Mouse (Mus musculus) heart, adult 8-10 months (tissue): ENCODE results near the gene Olfr348. TPM values are rescaled to one million over a fixed set of nuclear protein-coding genes. Genes with fewer than 3 reads are reported as not detected.

Experiments
- DNase-seq: peaks from one replicate; pipeline ENCODE4 v3.0.0; 2022; ENCODE audit warnings: low spot score
- total RNA-seq, 4 experiments: library from RNA; stranded (reverse); gene quantifications; 2 replicates each; pipeline ENCODE4 v1.2.4; 2022

Gene Olfr348
- not detected for total RNA-seq

- DNase-seq, result no peak
Measured at GRCm38 (mm10) chr2:36783976-36784375, at the start of gene Olfr348. TSS of gene Olfr348 (plus strand) at chr2:36784276.

GRCm38 (mm10) chr2:36736226-36736625 is 47.9 kb upstream of the Olfr348 start:
- no peak for DNase-seq

DNA sequence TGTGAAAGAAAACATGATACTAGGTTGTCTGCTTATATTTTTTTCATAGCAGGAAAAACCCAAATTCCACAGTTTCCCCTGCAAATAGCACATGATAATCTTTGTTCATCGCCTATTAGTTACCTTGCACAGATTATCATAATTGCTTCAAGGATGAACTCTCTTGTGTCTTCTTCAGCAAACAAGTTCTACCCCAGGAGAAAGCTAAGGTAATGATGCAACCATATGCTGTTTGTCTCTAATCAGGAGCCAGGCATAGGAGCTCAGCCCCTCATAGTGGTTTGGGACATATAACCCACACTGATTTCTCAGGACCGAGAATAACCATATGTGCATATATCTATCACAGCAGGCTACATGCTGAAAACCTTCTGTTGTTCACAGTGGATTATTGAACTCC is 6.2 kb downstream of the Olfr348 start, which contains the start of gene Olfr50:
Gene Olfr50, plus strand, starts transcription at position 301 of the 400 bp plus-strand sequence.
- DNase-seq, result no peak

DNA sequence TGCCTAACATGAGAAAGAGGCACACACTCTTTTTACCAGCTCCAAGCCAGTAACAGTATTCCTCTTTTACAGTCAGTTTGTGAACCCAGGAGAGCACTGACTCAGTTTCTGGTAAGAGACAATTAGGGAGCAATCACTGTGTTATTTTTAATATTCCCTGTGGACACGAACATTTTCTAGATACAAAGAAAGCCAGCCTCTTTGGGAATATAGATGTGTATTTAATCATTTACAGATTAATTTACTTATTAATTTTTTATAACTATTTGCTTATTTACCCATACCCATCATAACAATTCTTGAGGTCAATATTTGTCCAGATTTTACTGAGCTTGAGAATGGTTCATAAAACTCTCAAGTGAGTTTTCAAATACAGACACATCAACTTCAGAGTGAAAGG is 32.9 kb downstream of the Olfr348 start, which contains the start of gene Olfr3:
Gene Olfr3, minus strand, starts transcription at position 101 of the 400 bp plus-strand sequence.
- no peak for DNase-seq

Other genes with a start within 250 kb of the Olfr348 start
- under 1 TPM in 1 of 4 experiments, not detected in 3; 0.06 TPM for gene Olfr344, start 217.6 kb upstream of the Olfr348 start, total RNA-seq
- gene Olfr345, start 144.2 kb upstream of the Olfr348 start, total RNA-seq, result not detected
- gene Olfr346, start 98.5 kb upstream of the Olfr348 start, total RNA-seq, result not detected
- not detected for gene Olfr347, start 52.4 kb upstream of the Olfr348 start, total RNA-seq
- not detected for gene Olfr50, start 6.3 kb downstream of the Olfr348 start, total RNA-seq
- gene Olfr3, start 32.8 kb downstream of the Olfr348 start, total RNA-seq, result not detected
- not detected for gene Olfr350, start 62.0 kb downstream of the Olfr348 start, total RNA-seq
- not detected for gene Olfr351, start 78.4 kb downstream of the Olfr348 start, total RNA-seq
- gene Olfr352, start 84.2 kb downstream of the Olfr348 start, total RNA-seq, result not detected
- gene Olfr353, start 108.7 kb downstream of the Olfr348 start, total RNA-seq, result not detected
- gene Olfr354, start 121.4 kb downstream of the Olfr348 start, total RNA-seq, result not detected
- gene Olfr355, start 144.6 kb downstream of the Olfr348 start, total RNA-seq, result not detected
- gene Olfr356, start 152.8 kb downstream of the Olfr348 start, total RNA-seq, result not detected
- gene Olfr357, start 209.6 kb downstream of the Olfr348 start, total RNA-seq, result not detected
- not detected for gene Olfr358, start 225.1 kb downstream of the Olfr348 start, total RNA-seq